Mouse (Mus musculus) fibroblast of lung, adult 2 months (primary cell): ENCODE data around the gene Cd68.
A peak's percentile ranks its signal among the peaks of the same experiment; 100 is the strongest.
"Not testable (repeated sequence)": the region's sequence is repeated elsewhere in the genome, so short reads cannot be mapped to it uniquely, and the experiment has no call there.

Experiments used
- DNase-seq: peaks from one replicate; pipeline ENCODE4 v3.0.0-alpha.2; 2011; ENCODE audit warnings: low read depth

Cd68 gene

DNA sequence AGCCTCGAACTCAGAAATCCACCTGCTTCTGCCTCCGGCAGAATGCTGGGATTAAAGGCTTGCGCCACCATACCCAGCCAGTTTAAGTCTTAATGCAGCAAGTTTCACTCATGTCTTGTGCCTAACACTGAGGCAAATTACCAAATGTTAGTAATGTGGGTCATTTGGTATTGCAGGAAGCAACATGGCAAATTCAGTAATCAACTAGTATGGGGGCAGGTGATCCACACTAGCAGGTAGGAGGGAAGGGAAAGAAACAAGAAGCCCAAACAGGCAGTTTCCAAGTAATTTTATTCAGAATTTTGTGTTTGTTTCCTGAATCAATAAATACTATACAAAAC is 682 bp upstream of the Cd68 start:
- DNase-seq, result no peak

DNA sequence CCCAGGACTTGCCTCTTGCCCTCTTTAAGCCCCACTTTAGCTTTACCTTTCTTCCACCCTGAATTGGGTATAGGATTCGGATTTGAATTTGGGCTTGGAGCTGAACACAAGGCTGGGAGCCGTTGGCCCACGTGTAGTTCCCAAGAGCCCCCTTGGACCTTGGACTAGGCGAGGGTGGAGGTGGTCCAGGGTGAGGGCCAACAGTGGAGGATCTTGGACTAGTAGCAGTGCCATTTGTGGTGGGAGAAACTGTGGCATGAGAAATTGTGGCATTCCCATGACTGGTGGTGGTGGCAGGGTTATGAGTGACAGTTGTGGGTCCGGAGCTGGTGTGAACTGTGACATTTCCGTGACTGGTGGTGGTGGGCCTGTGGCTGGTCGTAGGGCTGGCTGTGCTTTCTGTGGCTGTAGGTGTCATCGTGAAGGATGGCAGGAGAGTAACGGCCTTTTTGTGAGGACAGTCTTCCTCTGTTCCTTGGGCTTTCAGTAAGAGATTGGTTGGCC is 444 bp downstream of the Cd68 start:
- no peak for DNase-seq

DNA sequence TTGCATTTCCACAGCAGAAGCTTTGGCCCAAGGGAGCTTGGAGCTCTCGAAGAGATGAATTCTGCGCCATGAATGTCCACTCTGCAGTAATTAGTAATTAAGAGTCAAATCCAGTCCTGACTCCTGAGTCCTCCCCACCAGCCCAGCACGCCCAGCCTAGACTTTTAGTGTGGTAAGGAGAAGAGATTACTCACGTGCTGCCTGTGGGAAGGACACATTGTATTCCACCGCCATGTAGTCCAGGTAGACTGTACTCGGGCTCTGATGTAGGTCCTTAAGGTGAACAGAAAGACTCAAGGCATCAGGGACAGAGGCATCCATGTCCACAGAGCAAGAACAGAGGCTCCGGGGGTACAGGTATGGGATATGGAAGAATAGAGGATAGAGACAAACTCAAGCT is 1.1 kb downstream of the Cd68 start:
- no peak for DNase-seq

DNA sequence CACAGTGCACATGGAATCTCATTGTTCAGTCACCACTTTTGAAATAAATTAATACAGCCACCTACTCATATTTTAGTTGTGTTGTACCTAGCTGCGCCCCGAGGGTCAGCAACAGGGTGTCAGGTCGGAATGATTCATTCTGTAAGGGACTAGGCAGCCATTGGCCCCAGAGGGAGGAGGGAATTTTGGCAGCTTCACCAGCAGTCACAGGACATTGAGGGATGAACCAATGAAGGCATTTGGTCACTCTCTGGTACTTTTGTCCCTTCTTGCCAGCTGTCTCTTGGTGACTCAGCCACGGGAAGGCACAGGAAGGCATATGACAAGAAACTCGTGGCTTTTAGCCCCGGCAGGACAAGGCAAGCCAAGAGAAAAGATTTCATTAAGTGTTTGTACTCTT is 2.2 kb downstream of the Cd68 start:
- no peak for DNase-seq

DNA sequence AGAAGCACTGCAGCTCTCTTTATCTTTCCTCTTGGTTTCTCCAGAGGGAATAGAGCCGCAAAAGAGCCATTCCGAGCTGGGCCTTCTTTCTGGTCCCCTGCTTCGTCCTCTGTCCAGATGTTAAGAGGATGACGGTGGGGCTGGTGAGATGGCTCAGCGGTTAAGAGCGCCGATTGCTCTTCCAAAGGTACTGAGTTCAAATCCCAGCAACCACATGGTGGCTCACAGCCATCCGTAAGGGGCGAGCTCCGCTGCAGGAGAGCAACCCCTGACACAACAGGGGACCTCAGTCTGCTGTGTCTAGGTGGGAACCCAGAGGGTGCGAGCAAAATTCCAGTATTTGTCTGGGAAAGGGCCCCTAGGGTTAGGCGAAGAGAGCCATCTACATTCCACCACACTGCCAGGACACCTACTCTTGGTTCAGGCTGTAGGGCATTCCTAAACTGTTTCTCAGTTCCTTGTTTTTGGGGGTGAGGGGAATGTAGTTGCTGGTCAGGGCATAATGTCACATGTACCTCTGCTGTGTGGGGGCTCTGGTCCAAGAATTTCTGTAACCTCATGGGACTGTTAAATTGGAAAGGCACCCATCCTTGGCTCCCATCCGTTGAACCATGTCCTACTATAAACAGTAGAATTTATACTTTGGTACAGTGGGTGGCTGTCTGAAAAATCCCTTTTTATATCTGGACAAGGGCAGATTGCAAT is 2.8 kb downstream of the Cd68 start:
- no peak for DNase-seq

DNA sequence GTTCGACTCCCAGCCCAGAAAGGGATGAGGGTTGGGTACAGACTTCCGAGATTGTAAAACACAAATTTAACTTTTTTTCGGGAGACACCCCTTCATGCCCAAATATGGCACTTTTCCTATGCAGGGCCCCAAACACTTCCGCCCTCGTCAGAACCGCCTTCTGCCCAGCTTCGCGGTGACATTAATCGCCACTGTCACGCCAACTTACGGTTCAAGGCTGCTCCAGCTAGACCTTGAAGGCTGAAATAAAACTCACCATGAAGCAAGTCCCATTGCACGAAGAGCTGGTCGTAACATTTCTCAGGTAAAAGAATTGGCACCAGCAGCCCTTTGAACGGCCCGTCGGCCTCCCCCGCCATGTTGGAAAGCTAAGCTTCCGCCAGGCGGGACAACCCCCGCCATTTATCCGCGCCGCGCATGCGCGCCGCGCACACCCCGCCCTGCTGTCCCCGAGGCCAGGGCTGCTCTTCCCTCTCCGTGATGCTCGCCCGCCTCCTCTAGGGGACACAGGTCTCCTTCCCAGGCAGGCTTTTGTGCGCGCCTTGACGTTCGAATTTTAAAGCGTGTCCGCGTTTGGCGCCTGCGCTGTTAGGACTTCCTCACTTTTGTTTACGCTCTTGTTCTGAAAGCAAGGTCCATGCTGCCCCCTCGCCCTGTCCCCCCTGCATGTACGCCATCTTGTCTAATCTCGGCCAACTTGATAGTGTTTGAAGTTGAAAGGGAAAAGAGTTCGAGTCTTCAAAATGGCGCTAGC is 3.6 kb downstream of the Cd68 start, which contains the start of gene Mpdu1:
Mpdu1 (minus strand) TSS at position 430 of the 754 bp plus-strand sequence.
- peak; percentile 87 for DNase-seq

DNA sequence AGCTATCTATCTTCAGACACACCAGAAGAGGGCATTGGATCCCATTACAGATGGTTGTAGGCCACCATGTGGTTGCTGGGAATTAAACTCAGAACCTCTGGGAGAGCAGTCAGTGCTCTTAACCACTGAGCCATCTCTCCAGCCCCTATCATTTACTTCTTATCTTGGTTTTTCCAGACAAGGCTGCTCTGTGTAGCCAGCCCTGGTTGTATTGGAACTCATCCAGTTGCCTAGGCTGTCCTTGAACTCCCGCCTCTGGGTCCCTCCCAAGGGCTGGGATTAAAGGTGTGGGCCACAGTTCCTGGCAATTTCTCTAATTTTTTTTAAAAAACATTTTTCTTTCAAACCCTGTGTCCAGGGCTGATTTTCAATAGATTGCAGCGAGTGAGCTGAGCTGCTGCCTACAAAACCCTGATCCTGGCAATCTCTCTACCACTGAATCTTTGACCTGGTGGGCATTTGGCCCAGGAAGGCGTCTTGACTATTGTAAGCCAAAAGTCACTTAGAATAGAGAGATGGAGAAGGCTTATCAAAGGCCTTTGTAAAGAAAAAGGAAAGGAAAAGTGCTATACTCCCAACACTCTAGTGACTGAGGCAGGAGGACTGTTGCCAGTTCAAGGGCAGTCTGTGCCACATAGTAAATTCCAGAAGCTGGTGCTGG is 4.6 kb downstream of the Cd68 start:
- DNase-seq, result no peak

DNA sequence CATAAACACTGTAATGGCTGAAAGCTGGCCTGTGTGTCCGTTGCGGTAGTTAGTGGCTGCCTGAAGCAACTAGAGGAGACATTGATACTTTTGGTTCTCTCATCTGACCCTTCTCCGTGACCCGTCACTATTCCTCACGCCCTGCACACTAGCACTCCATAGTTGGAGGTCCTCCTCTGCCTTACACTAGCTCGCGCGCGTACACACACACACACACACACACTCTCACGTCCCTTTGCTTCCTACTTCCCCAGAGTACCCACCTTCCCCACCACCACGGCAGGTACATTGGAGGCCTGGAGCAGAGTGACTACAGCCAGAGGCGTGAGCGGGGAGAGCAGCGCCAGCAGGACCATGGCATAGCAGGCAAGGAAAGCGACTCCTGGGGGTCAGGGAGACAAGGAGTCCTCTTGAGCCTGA is 8.5 kb downstream of the Cd68 start:
- no peak for DNase-seq

DNA sequence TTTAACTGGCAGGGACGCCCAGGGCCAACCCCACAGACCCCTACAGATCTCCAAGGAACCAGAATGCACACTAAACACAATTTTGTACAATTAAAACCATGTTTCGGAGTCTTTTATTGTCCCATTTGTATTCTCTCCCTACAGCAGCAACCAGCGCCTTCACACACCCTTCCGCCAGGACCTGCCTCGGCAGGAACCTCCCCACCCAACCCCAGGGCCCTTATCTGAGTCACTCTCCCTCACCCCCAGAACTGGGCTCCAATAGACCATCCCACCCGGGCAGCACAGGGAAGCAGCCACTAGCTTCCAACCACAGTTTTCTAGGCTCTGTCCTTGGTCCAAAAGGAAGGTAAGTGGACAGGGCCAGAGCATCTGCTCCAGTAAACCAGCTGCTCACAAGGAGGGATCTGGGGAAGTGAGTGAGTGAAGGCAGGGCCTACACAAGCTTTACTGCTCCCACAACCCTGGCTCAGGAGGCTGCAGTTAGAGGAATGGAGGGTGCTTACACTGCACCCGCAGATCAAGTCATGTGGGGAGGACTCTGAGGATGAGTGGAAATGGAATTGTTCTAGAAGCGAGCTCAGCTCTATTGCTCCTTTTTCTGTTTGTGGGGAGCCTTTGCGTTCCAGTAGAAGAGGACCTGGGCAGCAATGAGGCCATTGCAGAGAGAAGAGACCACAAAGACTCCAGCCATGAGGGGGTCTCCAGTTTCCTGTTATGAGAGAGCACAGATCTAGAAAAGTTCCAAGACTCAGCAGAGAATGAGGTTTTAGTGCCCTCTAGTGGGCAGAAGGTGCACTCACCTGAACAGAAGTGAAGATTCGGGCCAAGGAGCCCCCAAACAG is 9.1 kb downstream of the Cd68 start:
- DNase-seq, result no peak

DNA sequence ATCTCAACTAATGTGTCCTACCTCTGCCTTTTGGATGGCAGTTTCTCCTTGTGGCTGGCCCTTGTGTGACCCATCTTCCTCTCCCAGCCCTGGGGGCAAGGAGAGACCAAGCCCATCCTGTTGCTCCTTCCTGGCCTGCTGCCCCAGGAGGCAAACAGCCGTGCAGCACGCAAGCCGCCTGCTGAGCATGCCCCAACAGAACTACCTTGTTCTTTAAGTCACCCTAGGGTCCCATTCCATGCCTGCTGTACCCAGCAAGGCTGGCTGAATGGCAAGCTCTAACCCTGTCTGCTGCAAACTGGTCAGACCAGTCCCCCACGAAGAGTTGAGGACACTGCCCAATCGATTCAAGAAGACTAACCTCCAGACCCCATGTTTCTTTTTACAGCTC is 9.9 kb downstream of the Cd68 start:
- DNase-seq, result no peak

DNA sequence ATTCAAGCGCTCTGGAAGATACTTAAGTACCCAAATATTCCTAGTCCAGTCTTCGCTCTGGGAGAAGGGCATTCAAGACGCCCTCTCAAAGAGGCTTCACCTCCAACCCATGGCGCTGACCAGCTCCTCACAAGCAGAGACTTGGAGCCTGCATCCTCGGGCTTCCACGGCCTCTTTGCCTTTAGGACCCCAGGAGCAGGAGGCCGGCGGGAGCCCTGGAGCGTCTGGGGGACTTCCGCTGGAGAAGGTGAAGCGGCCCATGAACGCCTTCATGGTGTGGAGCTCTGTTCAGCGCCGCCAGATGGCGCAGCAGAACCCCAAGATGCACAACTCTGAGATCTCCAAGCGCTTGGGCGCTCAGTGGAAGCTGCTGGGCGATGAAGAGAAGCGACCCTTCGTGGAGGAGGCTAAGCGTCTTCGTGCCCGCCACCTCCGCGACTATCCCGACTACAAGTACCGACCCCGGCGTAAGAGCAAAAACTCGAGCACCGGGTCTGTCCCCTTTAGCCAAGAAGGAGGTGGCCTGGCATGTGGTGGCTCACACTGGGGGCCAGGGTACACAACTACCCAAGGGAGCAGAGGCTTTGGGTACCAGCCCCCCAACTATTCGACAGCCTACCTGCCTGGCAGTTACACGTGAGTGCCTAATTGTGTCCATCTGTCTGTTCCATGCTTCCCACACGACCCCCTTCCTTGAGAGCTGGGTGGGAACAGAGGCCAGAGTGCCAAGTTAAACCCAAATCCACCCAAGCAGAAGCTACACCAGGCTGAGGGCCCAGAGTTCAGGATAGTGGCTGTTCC is 10.5 kb downstream of the Cd68 start, which contains the start of gene Sox15:
Sox15 (plus strand) TSS at position 51 of the 801 bp plus-strand sequence.
- no peak for DNase-seq

DNA sequence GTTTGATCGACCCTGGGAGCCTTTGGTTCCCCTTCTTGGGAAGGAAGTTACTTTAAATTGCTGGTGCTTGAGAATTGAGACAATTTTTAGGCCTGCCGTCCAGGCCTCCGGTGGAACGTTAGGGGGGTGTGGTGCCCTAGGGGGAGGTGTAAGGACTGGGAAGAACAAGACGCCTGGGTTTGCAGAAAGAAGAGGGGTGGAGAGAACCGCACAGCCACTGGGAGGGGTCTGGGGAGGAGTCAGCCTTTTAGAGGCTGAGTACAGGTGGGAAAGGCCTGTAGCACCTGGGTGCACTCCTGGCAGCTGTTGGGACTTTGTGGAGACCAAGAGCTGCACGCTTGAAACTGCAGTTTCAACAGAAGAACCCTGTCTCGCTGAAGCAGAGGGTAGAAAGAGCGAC is 11.2 kb downstream of the Cd68 start:
- DNase-seq, result no peak

DNA sequence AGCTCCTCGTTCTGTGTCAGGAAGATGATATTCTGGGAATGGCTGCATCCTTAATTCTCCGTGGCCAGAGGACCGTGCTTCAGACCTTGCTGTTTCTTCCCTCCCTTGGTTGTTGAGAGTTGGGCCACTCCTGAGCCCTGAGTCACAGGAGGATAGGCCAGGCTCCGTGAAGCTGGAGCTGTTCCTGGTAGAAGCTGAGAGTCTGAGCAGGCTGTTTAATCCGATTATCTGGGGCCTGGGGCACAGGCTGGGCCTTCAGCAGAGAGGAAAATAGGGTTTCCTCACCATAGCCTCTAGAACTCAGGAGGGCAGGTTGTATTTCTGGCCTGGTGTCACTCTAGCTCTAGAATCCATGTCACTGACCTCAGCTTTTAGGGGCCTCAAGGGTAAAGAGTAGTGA is 12.6 kb downstream of the Cd68 start:
- DNase-seq, result no peak

DNA sequence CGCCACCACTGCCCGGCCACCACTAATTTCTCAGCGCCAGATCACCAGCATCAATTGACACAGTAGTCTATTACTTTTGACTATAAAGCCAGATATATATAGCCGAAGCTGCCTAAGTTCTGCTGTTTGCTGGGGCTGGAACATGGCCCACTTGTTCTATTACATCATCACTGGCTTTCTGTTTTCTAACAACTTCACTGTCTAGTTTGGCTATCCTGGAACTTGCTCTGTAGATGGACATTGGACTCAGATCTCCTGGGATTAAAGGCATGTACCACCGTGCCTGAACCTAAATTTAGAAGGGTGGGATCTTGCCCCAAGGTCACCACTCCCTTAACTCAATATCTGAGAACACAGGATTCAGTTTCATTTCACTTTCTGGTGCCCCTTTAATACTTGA is 20.1 kb downstream of the Cd68 start:
- DNase-seq, result no peak

DNA sequence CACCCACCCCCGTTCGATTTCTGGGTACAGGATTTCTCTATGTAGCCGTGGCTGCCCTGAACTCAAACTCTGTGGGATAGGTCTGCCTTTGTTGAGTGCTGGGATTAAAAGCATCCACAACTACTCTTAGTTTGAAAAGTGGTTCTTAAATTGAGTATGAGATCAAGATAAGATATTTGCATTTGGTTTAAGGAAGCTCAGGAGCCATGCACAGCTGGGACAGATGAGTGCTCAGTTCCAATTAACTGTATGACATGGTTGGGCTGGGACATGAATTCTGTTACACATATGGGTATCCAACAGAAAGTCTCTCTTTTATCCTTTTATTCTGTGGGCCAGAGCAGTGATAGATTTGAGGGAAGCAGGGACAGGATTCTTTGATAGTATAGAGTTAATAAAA is 30.5 kb downstream of the Cd68 start:
- DNase-seq, result no peak

DNA sequence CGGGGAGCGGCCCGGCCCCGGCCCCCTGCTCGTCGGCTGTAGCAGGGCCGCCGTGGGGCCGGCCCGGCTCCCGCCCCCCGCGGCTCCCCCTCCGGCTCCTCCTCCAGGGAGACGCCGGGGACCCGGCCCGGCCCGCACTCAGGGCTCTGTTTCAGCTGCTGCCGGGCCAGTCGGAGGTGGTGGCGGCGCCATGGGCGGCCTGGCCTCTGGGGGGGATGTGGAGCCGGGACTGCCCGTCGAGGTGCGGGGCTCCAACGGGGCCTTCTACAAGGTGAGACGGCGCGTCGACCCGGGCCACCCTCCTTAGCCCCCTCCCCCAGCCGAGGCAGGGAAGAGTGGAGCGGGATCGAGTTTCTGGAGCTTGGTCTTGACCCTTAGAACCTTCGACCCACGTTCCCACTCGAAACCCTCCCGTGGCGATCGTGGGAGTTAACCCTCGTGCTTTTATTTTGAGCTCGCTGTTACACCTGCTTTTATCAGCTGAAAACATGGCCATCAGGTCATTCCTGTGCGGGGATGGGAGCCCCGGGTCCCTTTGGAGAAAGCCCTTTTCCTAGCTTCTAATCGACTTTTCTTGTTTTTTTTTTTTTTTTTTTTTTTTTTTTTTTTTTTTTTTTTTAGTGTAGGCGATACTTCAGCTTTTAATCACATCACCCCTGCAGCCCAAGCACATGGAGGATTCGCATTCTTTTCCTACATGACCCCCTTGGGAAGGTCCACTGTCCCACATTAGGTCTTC is 32.7 kb downstream of the Cd68 start:
- DNase-seq, result no peak

DNA sequence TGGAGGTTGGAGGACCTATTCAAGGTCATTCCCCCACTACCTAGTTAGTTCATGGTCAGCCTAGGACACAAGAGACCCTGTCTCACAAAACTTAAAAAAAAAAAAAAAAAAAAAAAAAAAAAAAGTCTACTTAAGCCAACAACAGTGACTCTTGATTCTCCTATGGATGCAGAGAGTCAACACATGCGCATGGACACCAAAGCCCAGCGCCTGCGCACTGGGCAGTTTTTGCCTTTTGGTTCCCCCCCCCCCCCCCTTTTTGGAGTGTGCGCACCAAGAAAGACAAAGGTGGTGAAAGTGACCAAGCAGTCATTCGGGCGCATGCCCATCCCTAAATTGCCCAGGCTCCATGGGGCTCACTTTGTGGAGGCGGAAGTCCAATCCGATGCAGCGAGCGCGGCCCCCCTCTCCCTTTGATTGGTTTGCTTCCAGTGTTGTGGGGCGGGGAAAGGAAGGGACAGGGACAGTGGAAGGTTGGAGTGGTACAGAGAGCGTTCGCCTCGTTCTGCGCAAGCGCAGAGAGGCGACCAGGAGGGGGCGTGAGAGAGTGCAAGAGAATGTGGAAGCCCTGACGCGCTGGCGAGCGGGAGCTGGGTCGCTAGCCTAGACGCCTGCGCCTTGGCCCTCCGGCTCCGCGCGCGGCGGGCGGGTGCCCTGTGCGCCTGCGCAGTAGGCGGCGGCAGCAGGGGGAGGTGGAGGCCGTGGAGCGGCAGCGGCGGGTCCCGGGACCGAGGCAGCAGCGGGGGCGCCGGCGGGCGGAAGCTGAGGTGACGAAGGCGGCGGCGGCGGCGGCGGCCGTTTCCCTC is 33.5 kb downstream of the Cd68 start, which contains the start of gene Fxr2:
Fxr2 (plus strand) TSS at position 707 of the 806 bp plus-strand sequence.
- DNase-seq, result peak; percentile 100

DNA sequence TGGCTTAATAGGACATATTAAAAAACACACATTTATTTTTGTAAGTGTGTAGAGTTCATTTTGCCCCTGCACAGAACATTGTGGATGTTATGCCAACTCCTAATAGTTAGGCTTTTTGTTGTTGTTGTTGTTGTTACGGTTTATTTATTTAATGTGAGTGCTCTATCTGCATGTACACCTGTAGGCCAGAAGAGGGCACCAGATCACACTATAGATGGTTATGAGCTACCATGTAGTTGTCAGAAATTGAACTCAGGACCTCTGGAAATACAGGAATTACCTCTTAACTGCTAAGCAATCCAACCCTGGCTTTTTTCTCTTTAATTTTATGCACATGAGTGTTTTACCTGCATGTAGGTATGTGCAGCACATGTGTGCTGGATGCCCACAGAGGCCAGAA is 36.2 kb downstream of the Cd68 start:
- no peak for DNase-seq

DNA sequence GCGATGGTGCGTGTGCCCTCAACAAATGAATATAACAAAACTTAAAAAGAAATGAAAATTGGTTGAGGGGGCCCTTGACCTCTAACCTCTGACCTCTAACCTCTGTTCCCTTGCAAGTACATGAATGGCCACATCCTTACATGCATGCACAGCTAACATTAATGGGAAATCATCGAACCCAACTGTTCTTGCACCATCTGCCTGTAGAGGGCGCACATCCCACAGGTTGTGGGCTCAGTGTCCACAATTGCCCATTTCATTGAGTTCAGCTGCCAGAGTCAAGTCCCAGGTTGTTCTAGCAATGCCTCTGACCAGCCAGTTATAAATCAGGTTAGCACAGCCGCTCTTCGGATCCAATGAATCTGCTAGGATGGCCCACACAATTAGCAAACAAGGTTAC is 37.7 kb downstream of the Cd68 start:
- peak; percentile 44 for DNase-seq

DNA sequence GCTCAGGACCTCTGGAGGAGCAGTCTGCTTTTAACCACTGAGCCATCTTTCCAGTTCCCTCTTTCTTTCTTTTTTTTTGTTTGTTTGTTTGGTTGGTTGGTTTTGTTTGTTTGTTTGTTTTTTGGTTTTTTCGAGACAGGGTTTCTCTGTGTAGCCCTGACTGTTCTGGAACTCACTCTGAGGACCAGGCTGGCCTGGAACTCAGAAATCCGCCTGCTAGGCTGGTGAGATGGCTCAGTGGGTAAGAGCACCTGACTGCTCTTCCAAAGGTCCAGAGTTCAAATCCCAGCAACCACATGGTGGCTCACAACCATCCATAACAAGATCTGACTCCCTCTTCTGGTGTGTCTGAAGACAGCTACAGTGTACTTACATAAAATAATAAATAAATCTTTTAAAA is 41.6 kb downstream of the Cd68 start:
- not testable (repeated sequence) for DNase-seq
